Mouse (Mus musculus) frontal cortex, postnatal 25 days (tissue): ENCODE data around the gene Opn5.

Experiments used
- DNase-seq, 2 experiments: peaks; one replicate each; pipeline ENCODE4 v3.0.0; 2022; ENCODE audit warnings: low spot score in 2 of 2

The Opn5 gene

GRCm38 (mm10) chr17:42611295-42611694 lies at the start of gene Opn5:
TSS of gene Opn5 (minus strand) at chr17:42611395.
- no peak for DNase-seq

- peak; percentile 3 to 10 for DNase-seq
These were observed 47.6 kb upstream of the Opn5 start for GRCm38 (mm10) chr17:42658634-42659422.

- DNase-seq = no peak
These were observed 32.2 kb upstream of the Opn5 start for GRCm38 (mm10) chr17:42643416-42643815.

DNA sequence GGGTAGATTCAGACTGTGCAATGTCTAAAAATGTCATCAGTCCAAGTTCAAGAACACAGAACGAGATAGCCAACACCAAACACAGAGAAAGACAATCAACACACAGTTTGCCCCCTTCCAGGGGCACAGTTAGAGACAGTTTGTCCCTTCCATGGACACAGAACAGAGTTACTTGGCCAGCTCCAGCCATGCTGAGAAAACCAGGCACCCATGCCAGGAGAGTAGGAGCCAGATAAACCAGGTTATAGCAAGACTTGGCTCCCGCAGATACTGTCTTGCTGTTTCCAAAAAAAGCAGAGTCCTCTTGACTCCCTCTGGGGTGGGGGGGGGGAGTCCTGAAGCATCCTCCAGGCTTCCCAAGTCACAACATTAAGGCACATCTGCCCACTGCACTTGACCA lies 19.0 kb upstream of the Opn5 start:
- DNase-seq = no peak

DNA sequence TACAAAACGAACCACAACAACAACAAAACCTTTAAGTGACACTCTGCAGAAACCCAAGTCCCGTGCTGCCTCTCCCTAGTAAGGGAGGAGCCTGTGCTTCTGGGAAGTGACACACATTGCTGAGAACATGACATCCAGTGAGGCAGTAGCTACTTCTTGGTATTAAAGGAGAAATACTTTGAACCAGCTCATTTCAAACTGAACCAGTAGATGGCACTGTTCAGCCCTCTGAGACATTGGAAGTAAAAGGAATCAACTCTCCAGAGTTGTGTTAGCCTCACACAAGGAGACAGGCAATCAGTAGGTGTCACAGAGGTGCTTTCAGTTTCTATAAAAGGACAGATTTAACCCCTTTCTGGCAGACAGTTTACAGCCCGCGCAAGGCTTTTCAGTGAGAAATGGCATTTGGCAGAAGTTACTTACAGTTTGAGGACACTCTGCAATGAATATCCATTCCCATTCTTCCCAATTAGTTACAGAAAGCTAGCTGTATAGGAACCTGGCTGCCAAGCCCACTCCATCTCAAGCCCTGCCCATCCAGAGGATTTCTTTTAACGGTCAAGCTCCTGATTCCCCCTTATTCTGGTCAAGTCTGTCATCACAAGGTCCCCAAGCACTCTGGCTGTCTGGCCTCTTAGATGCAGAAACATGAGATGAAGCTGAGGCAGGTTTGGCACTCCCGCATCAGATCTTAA lies 2.0 kb upstream of the Opn5 start:
- DNase-seq = peak; percentile 7 to 33

- DNase-seq = no peak
These were observed 2.9 kb downstream of the Opn5 start for GRCm38 (mm10) chr17:42608270-42608669.

DNA sequence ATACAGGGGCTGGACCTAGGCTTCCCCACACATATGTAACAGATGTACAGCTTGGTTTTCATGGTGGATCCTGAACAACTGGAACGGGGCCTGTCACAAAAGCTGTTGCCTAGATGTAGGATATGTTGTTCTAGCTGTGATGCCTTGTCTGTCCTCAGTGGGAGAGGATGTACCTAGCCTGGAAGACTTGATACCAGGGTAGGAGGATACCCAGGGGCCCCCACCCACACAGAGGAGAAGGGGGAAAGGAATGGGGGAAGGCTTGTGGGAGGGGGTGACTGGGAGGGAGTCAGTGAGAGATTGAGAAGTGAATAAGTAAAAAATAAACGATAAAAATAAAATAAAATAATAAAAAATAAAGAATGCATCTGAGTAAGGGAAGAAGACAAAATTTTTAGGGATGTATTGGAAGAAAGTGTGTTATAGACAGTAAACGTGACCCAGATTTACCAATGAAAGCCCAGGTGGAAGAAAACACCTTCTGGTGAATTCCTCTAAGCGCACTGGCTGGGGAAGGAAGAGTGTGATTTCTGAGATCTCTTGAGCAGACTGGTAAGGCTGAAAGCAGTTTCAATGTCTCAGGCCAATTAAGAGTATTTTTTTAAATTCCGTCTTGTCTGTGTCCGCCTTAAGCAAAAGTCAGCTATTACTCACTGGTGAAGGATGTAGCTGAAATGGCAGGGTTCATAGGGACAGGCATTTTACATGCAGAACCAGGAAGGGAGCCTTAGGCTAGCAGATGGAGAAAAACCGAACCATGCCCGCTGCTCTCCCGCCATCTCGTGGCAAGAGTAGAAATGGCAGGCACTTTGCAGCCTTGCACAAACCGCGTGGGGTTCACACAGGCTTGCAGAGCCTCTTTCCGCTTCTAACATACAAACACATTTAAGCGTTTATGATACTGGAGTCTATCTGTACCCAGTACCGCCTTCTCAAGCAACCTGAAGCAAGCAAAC lies 8.1 kb downstream of the Opn5 start:
- peak; percentile 82 to 89 for DNase-seq

GRCm38 (mm10) chr17:42586486-42586885 lies 24.7 kb downstream of the Opn5 start:
- no peak for DNase-seq

GRCm38 (mm10) chr17:42583029-42583331 lies 28.2 kb downstream of the Opn5 start:
- no peak for DNase-seq

GRCm38 (mm10) chr17:42582281-42583028 lies 28.7 kb downstream of the Opn5 start:
- no peak for DNase-seq

GRCm38 (mm10) chr17:42580623-42581022 lies 30.6 kb downstream of the Opn5 start:
- DNase-seq = no peak

GRCm38 (mm10) chr17:42580196-42580595 lies 31.0 kb downstream of the Opn5 start:
- no peak for DNase-seq

DNA sequence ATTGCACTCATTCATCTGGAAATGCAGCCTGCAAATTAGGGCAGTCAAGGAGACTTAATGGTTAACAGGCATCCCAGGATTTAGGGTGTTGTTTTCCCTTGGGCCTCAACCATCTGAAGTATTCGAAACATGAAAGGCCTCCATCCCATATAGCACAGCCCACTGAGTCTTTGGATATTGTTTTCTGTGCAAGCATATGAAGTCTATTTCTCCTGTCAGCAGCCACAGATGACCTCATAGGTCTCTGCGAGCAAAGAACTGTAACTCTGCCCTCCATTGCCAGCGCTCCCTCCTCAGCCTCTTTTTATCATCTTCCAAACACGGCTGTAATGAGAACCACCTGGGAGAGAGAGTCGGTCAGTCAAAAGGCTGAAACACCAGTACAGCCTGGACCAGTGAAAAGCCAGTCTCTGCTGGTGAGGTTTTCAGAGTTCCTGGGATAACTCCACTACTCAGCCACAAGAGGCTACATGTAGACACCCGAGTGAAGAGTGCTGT lies 34.5 kb downstream of the Opn5 start:
- no peak for DNase-seq

GRCm38 (mm10) chr17:42573786-42574185 lies 37.4 kb downstream of the Opn5 start:
- DNase-seq = no peak

DNA sequence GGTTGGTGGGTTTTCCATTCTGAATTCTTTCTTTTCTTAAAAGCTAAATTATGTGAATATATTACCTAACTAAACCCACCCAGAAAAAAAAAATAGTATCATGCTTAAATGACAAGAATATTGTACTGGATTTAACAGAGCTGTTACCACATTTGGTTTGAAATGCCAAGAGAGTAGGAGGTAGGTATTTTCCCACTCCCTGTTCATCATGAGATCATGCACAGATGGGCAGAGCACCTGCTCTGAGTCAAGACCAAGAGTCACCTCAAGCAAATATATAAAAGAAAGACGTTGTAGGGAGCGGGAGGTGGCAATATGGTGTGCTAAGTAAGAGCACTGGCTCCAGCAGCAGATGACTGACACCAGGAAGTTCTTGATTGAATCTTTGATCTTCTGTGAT lies 61.6 kb downstream of the Opn5 start:
- DNase-seq = no peak

- DNase-seq = no peak
These were observed 81.0 kb downstream of the Opn5 start for GRCm38 (mm10) chr17:42530147-42530546.

- DNase-seq = no peak
These were observed 101.6 kb downstream of the Opn5 start for GRCm38 (mm10) chr17:42509356-42510262.
